Mouse (Mus musculus) CH12.LX (cell line): ENCODE measurements around the gene Mgat5. TPM values are rescaled to one million over a fixed set of nuclear protein-coding genes. Genes with fewer than 3 reads are reported as not detected.

Source experiments
- DNase-seq: peaks from one replicate; pipeline ENCODE4 v3.0.0-alpha.2; 2013; ENCODE audit errors: extremely low read depth
- H3K27ac ChIP-seq: 2 replicates; pipeline ENCODE4 v1.5.1; 2012; ENCODE audit warnings: low read depth, mild to moderate bottlenecking, control low read depth, moderate library complexity; ENCODE audit not compliant: insufficient read depth
- H3K27me3 ChIP-seq: replicated peaks from 2 replicates; pipeline ENCODE3; 2012; ENCODE audit warnings: inconsistent platforms
- H3K36me3 ChIP-seq, 2 experiments: replicated peaks in 1 of 2; 2 replicates each; pipeline versions ENCODE3 to v1.6.1; 2012; ENCODE audit warnings: inconsistent platforms in 1 of 2, low read length in 1 of 2, mild to moderate bottlenecking in 1 of 2, mixed read lengths in 1 of 2, moderate library complexity in 1 of 2; ENCODE audit not compliant: control insufficient read depth in 1 of 2, insufficient read depth in 1 of 2
- H3K4me1 ChIP-seq, 2 experiments: 2 replicates each; pipeline ENCODE4 v1.6.1; 2012; ENCODE audit warnings: inconsistent platforms in 1 of 2, moderate library complexity in 1 of 2; ENCODE audit not compliant: insufficient read depth in 2 of 2, control insufficient read depth in 1 of 2
- H3K4me2 ChIP-seq: 2 replicates; pipeline ENCODE4 v1.6.1; 2012; ENCODE audit warnings: low read depth, mild to moderate bottlenecking, control low read depth; ENCODE audit not compliant: poor library complexity, insufficient read depth, severe bottlenecking
- H3K4me3 ChIP-seq, 3 experiments: fragments of 150-350 bp in 1 of 3; sonication (generic) in 1 of 3; replicated peaks in 1 of 3; 2 replicates each; pipeline versions ENCODE3 to v1.5.1; 2011 to 2012; ENCODE audit warnings: low read depth in 2 of 3, low read length in 2 of 3, mild to moderate bottlenecking in 2 of 3, moderate library complexity in 2 of 3, control low read depth in 1 of 3, improper control_type of control experiment in 1 of 3, inconsistent platforms in 1 of 3, mixed read lengths in 1 of 3; ENCODE audit not compliant: poor library complexity in 1 of 3
- H3K79me2 ChIP-seq: replicated peaks from 2 replicates; pipeline ENCODE4 v1.6.1; 2012; ENCODE audit warnings: mild to moderate bottlenecking, moderate library complexity; ENCODE audit not compliant: control insufficient read depth, poor library complexity, insufficient read depth, severe bottlenecking; ENCODE audit errors: extremely low read depth
- H3K9ac ChIP-seq: 2 replicates; pipeline ENCODE4 v1.6.1; 2012; ENCODE audit warnings: low read depth, mild to moderate bottlenecking, control low read depth, moderate library complexity; ENCODE audit not compliant: insufficient read depth
- H3K9me3 ChIP-seq: replicated peaks from 2 replicates; pipeline ENCODE3; 2012; ENCODE audit warnings: low read length, inconsistent platforms, mixed read lengths
- BHLHE40 ChIP-seq: IDR thresholded peaks from 2 replicates; pipeline ENCODE4 v1.6.1; 2011; ENCODE audit warnings: mild to moderate bottlenecking, low read depth, low read length, improper control_type of control experiment
- CHD1 ChIP-seq: IDR thresholded peaks from 2 replicates; pipeline ENCODE4 v1.6.1; 2012; ENCODE audit warnings: low read depth, low read length, improper control_type of control experiment, inconsistent platforms
- CHD2 ChIP-seq: IDR thresholded peaks from 2 replicates; pipeline ENCODE4 v1.6.1; 2011; ENCODE audit warnings: low read length, improper control_type of control experiment
- CTCF ChIP-seq, 2 experiments: IDR thresholded peaks in 1 of 2; conservative IDR thresholded peaks in 1 of 2; 2 replicates each; pipeline ENCODE4 v1.5.1; 2011 to 2012; ENCODE audit warnings: low read depth in 2 of 2, low read length in 2 of 2, improper control_type of control experiment in 1 of 2, inconsistent platforms in 1 of 2, mild to moderate bottlenecking in 1 of 2, moderate library complexity in 1 of 2
- E2F4 ChIP-seq: IDR thresholded peaks from 2 replicates; pipeline ENCODE4 v1.6.1; 2011; ENCODE audit warnings: low read depth, low read length, improper control_type of control experiment; ENCODE audit not compliant: insufficient replicate concordance
- ELF1 ChIP-seq: IDR thresholded peaks from 2 replicates; pipeline ENCODE4 v1.6.1; 2014; ENCODE audit warnings: low read depth, mild to moderate bottlenecking, inconsistent platforms, low read length, improper control_type of control experiment
- EP300 ChIP-seq: IDR thresholded peaks from 2 replicates; pipeline ENCODE4 v1.6.1; 2011; ENCODE audit warnings: low read length, improper control_type of control experiment
- ETS1 ChIP-seq: conservative IDR thresholded peaks from 2 replicates; pipeline ENCODE4 v1.6.1; 2012; ENCODE audit warnings: low read depth, mild to moderate bottlenecking, inconsistent platforms, low read length, improper control_type of control experiment, moderate library complexity
- GABPA ChIP-seq: IDR thresholded peaks from 2 replicates; pipeline ENCODE4 v1.6.1; 2012; ENCODE audit warnings: low read depth, low read length, improper control_type of control experiment, inconsistent platforms; ENCODE audit not compliant: insufficient replicate concordance
- HCFC1 ChIP-seq: IDR thresholded peaks from 2 replicates; pipeline ENCODE4 v1.6.1; 2012; ENCODE audit warnings: low read depth, mild to moderate bottlenecking, inconsistent platforms, low read length, improper control_type of control experiment
- IRF4 ChIP-seq: IDR thresholded peaks from 2 replicates; pipeline ENCODE4 v1.6.1; 2014; ENCODE audit warnings: low read depth, mild to moderate bottlenecking, inconsistent platforms, low read length, improper control_type of control experiment
- JUN ChIP-seq: IDR thresholded peaks from 2 replicates; pipeline ENCODE4 v1.6.1; 2011; ENCODE audit warnings: low read depth, mild to moderate bottlenecking, low read length, improper control_type of control experiment, moderate library complexity; ENCODE audit not compliant: insufficient read depth
- JUND ChIP-seq: conservative IDR thresholded peaks from 2 replicates; pipeline ENCODE4 v1.6.1; 2011; ENCODE audit warnings: low read depth, low read length, improper control_type of control experiment
- KAT2A ChIP-seq: IDR thresholded peaks from 2 replicates; pipeline ENCODE4 v1.6.1; 2012; ENCODE audit warnings: low read length, improper control_type of control experiment, inconsistent platforms; ENCODE audit not compliant: insufficient replicate concordance
- MAFK ChIP-seq: IDR thresholded peaks from 2 replicates; pipeline ENCODE4 v1.6.1; 2011; ENCODE audit warnings: low read length, improper control_type of control experiment; ENCODE audit not compliant: insufficient replicate concordance
- MAX ChIP-seq: IDR thresholded peaks from 2 replicates; pipeline ENCODE4 v1.6.1; 2011; ENCODE audit warnings: low read length, improper control_type of control experiment
- MAZ ChIP-seq: IDR thresholded peaks from 2 replicates; pipeline ENCODE4 v1.6.1; 2012; ENCODE audit warnings: low read depth, mild to moderate bottlenecking, inconsistent platforms, low read length, improper control_type of control experiment, moderate library complexity
- MEF2A ChIP-seq: IDR thresholded peaks from 2 replicates; pipeline ENCODE4 v1.6.1; 2014; ENCODE audit warnings: low read depth, mild to moderate bottlenecking, inconsistent platforms, low read length, improper control_type of control experiment, borderline replicate concordance
- MXI1 ChIP-seq: IDR thresholded peaks from 2 replicates; pipeline ENCODE4 v1.6.1; 2011; ENCODE audit warnings: mild to moderate bottlenecking, low read depth, low read length, improper control_type of control experiment
- MYC ChIP-seq: IDR thresholded peaks from 2 replicates; pipeline ENCODE4 v1.6.1; 2011; ENCODE audit warnings: low read depth, mild to moderate bottlenecking, improper control_type of control experiment, low read length
- NELFE ChIP-seq: IDR thresholded peaks from 2 replicates; pipeline ENCODE4 v1.6.1; 2011; ENCODE audit warnings: low read depth, low read length, improper control_type of control experiment
- NRF1 ChIP-seq: IDR thresholded peaks from 2 replicates; pipeline ENCODE4 v1.6.1; 2014; ENCODE audit warnings: low read depth, mild to moderate bottlenecking, inconsistent platforms, low read length, improper control_type of control experiment, moderate library complexity
- PAX5 ChIP-seq: IDR thresholded peaks from 2 replicates; pipeline ENCODE4 v1.6.1; 2012; ENCODE audit warnings: low read length, inconsistent platforms, mixed read lengths
- POLR2A ChIP-seq: IDR thresholded peaks from 2 replicates; pipeline ENCODE4 v1.6.1; 2011; ENCODE audit warnings: low read depth, mild to moderate bottlenecking, improper control_type of control experiment, low read length
- POLR2AphosphoS2 ChIP-seq: IDR thresholded peaks from 2 replicates; pipeline ENCODE4 v1.6.1; 2011; ENCODE audit warnings: low read depth, low read length, improper control_type of control experiment
- RAD21 ChIP-seq: IDR thresholded peaks from 2 replicates; pipeline ENCODE4 v1.6.1; 2011; ENCODE audit warnings: low read depth, mild to moderate bottlenecking, low read length, improper control_type of control experiment, moderate library complexity
- RCOR1 ChIP-seq: conservative IDR thresholded peaks from 2 replicates; pipeline ENCODE4 v1.6.1; 2012; ENCODE audit warnings: low read depth, mild to moderate bottlenecking, inconsistent platforms, low read length, improper control_type of control experiment
- SIN3A ChIP-seq: IDR thresholded peaks from 2 replicates; pipeline ENCODE4 v1.6.1; 2012; ENCODE audit warnings: low read length, improper control_type of control experiment, inconsistent platforms
- SMC3 ChIP-seq: IDR thresholded peaks from 2 replicates; pipeline ENCODE4 v1.6.1; 2011; ENCODE audit warnings: low read depth, low read length, improper control_type of control experiment
- TBP ChIP-seq: conservative IDR thresholded peaks from 2 replicates; pipeline ENCODE4 v1.6.1; 2011; ENCODE audit warnings: low read depth, low read length, improper control_type of control experiment
- TCF12 ChIP-seq: IDR thresholded peaks from 2 replicates; pipeline ENCODE4 v1.6.1; 2014; ENCODE audit warnings: low read depth, mild to moderate bottlenecking, inconsistent platforms, low read length, improper control_type of control experiment
- UBTF ChIP-seq: IDR thresholded peaks from 2 replicates; pipeline ENCODE4 v1.6.1; 2012; ENCODE audit warnings: low read depth, mild to moderate bottlenecking, inconsistent platforms, low read length, improper control_type of control experiment, moderate library complexity
- USF1 ChIP-seq: IDR thresholded peaks from 2 replicates; pipeline ENCODE4 v1.6.1; 2014; ENCODE audit warnings: low read depth, mild to moderate bottlenecking, inconsistent platforms, low read length, improper control_type of control experiment
- USF2 ChIP-seq: conservative IDR thresholded peaks from 2 replicates; pipeline ENCODE4 v1.6.1; 2011; ENCODE audit warnings: low read depth, low read length, improper control_type of control experiment
- ZC3H11A ChIP-seq: IDR thresholded peaks from 2 replicates; pipeline ENCODE4 v1.6.1; 2012; ENCODE audit warnings: low read depth, mild to moderate bottlenecking, inconsistent platforms, low read length, improper control_type of control experiment
- ZKSCAN1 ChIP-seq: IDR thresholded peaks from 2 replicates; pipeline ENCODE4 v1.6.1; 2012; ENCODE audit warnings: low read depth, inconsistent platforms, low read length, improper control_type of control experiment, borderline replicate concordance
- ZMIZ1 ChIP-seq: IDR thresholded peaks from 2 replicates; pipeline ENCODE4 v1.6.1; 2012; ENCODE audit warnings: low read depth, mild to moderate bottlenecking, inconsistent platforms, low read length, improper control_type of control experiment
- ZNF384 ChIP-seq: IDR thresholded peaks from 2 replicates; pipeline ENCODE4 v1.6.1; 2012; ENCODE audit warnings: low read depth, low read length, improper control_type of control experiment, inconsistent platforms
- dilution Hi-C: fragments of 300-500 bp; cut with MboI; formaldehyde crosslinking; loops from 2 replicates; pipeline ENCODE4 v1.14.3; 2020; ENCODE audit warnings: low sequenced_read_pairs; ENCODE audit not compliant: extremely low pct_unique_long_range_greater_than_20kb, extremely low pct_ligation_motif_present
- in situ Hi-C: fragments of 300-500 bp; cut with MboI; formaldehyde crosslinking; loops from 3 replicates; pipeline ENCODE4 v1.14.3; 2019; ENCODE audit warnings: low sequenced_read_pairs, low pct_ligation_motif_present, low pct_unique_long_range_greater_than_20kb, mixed read lengths
- polyA plus RNA-seq: library from polyadenylated mRNA; unstranded; fragments of >175 nt; gene quantifications from 2 replicates; pipeline ENCODE4 v1.2.1, GENCODE M21; 2012; ENCODE audit warnings: low read depth; ENCODE audit not compliant: insufficient read length
- total RNA-seq, 2 experiments: library from RNA; depleted of rRNA; stranded (reverse); fragments of 300-350 nt in 1 of 2; fragments of >200 nt in 1 of 2; gene quantifications; 2 replicates each; pipeline ENCODE4 v1.2.3; 2012 to 2014

Mgat5 gene
- total and polyA plus RNA-seq, 3 experiments: 5.9 to 8.8 (median 6.6) TPM

GRCm38 (mm10) chr1:127380749-127381501, 176.1 kb downstream of the Mgat5 start:
- Histone ChIP-seq H3K27ac (peak overlapping the region; percentile 68), H3K36me3 (peaks cover 4 to 40% of the 10 kb centered on the region in 2 experiments), H3K79me2 (no peaks in the 10 kb centered on the region), H3K4me1 (peaks cover 6 to 50% of the 10 kb centered on the region in 2 experiments; a peak in 3 of 4 replicates), H3K9me3 (no peaks in the 10 kb centered on the region), H3K9ac (no peak overlapping the region), H3K4me2 (peak overlapping the region; percentile 74), H3K27me3 (no peaks in the 10 kb centered on the region), H3K4me3 (no peak overlapping the region)
- peak; percentile 94 for DNase-seq
- TF ChIP-seq UBTF (no peak), CTCF (conservative IDR thresholded peaks at IDR 0.05 in 1 of 2, IDR thresholded peaks at IDR 0.05 in 1 of 2; ENCODE audit: low read depth in 2 of 2, low read length in 2 of 2) (no peak), TBP (0 out of 2 replicates have a peak, but pooled peaks have one; percentile 31), EP300 (peak; percentile 99), ZC3H11A (no peak), HCFC1 (peak; percentile 45), ZMIZ1 (0 out of 2 replicates have a peak, but pooled peaks have one; percentile 45), USF1 (no peak), ETS1 (peak; percentile 100), CHD2 (peak; percentile 90), GABPA (no peak), SMC3 (peak; percentile 18; the same call in 1 of the 2 replicates), NRF1 (0 out of 2 replicates have a peak, but pooled peaks have one; percentile 32), USF2 (no peak), TCF12 (peak; percentile 99), ZKSCAN1 (no peak), MAZ (peak; percentile 92), POLR2A (no peak), CHD1 (peak; percentile 81), MEF2A (peak; percentile 100), SIN3A (peak; percentile 93), JUND (peak; percentile 97), ELF1 (peak; percentile 27), IRF4 (peak; percentile 99), POLR2AphosphoS2 (peak; percentile 64; the same call in 1 of the 2 replicates), NELFE (peak; percentile 24; the same call in 1 of the 2 replicates), JUN (peak; percentile 91), MXI1 (peak; percentile 51; the same call in 1 of the 2 replicates), MYC (peak; percentile 84), E2F4 (no peak), KAT2A (0 out of 2 replicates have a peak, but pooled peaks have one; percentile 54), BHLHE40 (peak; percentile 97), RAD21 (peak; percentile 6), MAX (peak; percentile 74), ZNF384 (peak; percentile 93), MAFK (peak; percentile 95), PAX5 (no peak), RCOR1 (peak; percentile 99)
- in situ Hi-C loops: loop anchor here (5.0 kb wide), 1 partner anchor 74 kb away; no protein-coding TSS in a partner anchor
- dilution Hi-C loops: no loop called here
